Mouse (Mus musculus): Measurements from ENCODE around the gene Tnrc18.

DNA sequence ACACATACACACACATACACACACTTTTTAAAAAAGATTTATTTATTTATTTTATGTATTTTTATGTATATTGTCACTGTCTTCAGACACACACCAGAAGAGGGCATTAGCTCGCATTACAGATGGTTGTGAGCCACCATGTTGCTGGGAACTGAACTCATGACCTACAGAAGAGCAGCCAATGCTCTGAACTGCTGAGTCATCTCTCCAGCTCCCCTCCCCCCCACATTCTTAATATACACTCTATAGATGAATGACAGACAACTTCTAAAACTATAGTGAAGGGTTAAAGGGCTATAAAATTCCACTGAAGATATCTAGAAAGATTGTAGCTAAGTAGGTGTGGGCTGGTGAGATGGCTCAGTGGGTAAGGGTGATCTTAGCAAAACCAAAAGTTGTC is 13.7 kb downstream of the Tnrc18 start:
- TF ChIP-seq CTCF (conservative IDR thresholded peaks at IDR 0.05; ENCODE audit: low read length) (no peak), POU5F1 (IDR thresholded peaks at IDR 0.05; ENCODE audit: borderline replicate concordance, low read length) (no peak)

Data from E14TG2a.4 (cell line).